Mouse (Mus musculus): ENCODE data around the gene Dusp23.
A peak's percentile ranks its signal among the peaks of the same experiment; 100 is the strongest.

The Dusp23 gene

DNA sequence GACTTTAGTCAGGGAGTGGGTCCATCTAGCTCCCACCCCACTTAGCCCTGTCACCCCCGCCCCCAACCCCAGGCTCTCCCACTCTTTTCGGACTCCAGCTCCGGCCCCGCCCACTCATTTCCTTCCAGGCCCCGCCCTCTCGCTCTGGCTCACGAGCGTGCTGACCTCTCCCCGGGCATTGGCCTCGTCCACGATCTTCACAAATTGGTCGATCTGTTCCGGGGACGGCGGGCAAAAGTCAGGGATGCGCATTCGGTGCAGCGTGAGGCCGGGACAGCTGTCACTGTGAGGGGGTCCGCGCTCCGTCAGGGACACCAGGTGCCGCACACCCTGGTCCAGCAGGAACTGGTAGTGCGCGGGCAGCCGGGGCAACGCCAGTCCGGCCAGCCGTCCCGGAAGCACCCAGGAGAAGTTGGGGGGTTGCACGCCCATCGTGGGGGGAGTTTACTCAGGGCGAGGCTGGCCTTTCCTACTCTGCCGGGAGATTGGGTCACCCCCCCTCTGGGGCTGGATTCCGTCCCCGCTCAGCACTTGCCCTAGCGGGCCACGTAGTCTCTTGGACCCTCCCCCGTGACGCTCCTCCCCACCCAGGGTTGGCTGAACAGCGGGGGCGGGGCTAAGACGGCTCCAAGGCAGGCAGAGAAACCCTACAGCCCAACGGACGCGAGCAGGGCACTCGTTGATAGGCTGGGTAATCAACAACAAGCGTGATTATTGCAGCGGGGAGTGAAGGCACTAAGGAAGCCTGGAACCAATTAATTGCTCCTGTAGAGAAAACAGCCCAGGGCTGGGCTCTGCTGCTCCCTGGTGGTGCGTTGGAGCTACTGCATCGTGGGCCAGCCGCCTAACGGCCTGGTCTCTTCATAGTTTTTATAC is at the start of gene Dusp23:
Dusp23 (minus strand) TSS at position 512 of the 876 bp plus-strand sequence.
- DNase-seq (ENCODE audit: low spot score in 2 of 2) = peak; percentile 88 to 94

DNA sequence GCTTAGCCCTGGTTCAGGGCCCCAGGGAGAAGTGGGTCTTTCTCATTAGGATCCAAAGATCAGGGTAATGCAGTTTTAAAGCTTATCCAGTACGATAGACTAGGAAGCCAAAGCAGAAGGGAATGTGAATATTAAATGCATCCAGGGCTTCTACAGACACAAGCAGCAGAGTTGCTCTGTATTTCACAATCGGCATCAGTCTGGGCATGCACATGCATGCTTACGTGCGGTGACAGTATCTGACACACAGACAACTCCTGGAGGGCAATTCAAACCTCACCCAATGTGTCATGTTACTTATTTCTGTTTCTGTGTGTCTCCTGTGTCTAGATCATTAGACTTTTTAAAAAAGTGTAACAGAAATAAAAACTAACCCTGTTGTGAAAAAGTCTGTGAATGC is 48.0 kb upstream of the Dusp23 start:
- DNase-seq (ENCODE audit: low spot score in 2 of 2) = no peak

DNA sequence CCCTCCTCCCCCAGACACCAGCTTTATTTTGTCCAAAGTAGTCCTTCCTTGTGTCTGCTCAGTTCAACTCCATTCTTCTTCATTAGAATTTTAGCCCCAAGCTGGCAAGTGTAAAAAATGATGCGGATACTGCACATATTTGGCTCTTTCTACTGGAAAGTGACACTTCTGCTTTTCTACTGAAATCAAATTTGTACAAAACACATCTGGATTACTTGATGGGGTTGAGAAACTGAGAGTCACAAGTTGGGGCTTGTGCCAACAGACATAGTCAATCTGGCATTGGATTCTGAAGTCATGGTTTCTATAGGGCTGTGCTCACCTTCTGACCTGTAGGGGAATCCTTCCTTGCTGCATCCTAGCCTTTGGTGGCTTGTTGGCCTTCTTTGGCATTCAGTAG is 38.0 kb upstream of the Dusp23 start:
- DNase-seq (ENCODE audit: low spot score in 2 of 2) = no peak

DNA sequence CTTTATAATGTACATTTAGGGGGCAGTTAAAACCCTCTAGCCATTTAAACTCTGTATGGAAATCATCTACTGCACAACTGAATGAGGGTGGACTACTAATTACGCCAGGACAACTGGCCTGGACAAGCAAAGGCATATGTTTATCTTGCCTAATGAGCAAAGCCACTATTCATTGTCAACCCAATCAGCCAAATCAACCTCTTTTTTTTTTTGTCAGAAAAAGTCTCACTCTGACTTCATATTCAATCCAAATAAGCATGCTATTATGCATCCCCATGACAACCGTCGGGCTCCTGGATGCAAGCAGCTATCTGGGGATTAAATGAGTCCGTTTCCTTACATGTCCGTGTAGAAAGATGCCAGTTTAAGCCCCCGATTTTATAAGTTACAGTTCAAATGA is 34.8 kb upstream of the Dusp23 start:
- no peak for DNase-seq (ENCODE audit: low spot score in 2 of 2)

DNA sequence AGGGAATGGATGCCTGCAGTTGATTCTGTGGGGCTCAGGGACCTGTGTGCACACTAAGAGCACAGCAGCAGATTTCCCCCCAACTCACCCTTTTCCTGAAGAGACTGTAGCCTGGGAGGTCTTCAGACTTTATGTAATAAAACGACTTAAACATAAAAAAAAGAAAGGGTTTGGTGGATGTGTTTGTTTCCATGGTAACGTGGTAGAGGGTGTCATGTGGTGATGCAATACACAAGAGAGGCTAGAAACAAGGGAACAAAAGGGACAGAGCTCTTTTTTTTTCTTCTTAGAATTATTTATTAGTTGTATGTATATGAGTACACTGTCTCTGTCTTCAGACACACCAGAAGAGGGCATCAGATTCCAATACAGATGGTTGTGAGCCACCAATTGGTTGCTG is 32.7 kb upstream of the Dusp23 start:
- no peak for DNase-seq (ENCODE audit: low spot score in 2 of 2)

DNA sequence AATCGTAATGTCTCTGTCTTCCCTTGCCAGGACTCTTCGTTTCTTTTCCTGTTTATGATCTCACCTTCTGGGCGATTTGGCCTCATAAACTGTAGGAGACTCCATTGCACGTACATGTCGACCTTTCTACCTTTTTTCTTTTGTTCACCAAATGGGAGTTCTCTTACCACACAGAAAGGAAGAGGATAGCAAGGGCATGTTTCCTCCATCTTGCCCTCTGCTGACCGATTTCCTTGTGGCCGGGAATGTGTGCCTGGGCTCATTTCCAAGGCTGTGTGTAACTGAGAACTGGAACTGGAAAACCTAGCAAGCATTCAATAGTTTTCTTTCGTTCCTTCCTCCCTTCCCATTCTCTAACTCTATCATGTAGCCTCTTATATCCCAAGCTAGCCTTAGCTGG is 26.9 kb upstream of the Dusp23 start:
- no peak for DNase-seq (ENCODE audit: low spot score in 2 of 2)

DNA sequence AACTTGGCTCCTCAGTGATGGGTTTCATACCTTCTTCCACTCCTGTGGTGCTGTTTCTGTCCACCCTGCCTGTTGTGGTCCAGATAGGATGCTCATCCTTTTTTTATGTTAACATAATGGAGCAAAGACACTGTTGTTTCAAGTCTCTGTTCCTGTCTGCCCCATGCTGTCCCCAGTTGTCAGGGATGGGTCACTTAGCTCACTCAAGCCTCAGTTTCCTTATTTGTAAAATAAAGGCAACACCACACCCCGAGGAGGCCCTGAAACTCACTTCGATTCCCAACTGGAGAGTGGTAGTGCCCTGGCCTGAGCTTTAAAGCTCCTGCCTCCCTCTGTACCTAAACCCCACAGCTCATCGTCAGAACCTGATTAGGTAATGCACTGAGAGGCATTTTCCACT is 24.5 kb upstream of the Dusp23 start:
- DNase-seq (ENCODE audit: low spot score in 2 of 2) = no peak

DNA sequence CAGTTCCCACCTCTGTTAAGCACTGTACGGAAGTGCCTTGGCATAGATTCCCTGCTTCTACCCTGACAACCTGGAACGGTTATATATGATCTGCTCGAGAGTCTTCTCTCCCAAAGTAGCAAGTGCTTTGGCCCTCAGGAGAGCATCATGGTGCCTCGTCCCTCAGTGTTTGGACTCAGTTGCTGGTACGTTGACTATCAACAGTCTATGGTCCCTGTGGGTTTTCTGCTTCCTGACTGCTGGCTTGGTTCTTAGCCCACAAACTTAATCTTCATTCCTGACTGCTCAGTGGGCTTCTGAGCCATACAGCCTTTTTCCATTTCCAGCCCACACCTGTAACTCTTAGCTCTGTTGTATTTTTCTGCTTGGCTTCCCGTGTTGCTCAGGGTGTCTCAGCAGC is 21.1 kb upstream of the Dusp23 start:
- no peak for DNase-seq (ENCODE audit: low spot score in 2 of 2)

DNA sequence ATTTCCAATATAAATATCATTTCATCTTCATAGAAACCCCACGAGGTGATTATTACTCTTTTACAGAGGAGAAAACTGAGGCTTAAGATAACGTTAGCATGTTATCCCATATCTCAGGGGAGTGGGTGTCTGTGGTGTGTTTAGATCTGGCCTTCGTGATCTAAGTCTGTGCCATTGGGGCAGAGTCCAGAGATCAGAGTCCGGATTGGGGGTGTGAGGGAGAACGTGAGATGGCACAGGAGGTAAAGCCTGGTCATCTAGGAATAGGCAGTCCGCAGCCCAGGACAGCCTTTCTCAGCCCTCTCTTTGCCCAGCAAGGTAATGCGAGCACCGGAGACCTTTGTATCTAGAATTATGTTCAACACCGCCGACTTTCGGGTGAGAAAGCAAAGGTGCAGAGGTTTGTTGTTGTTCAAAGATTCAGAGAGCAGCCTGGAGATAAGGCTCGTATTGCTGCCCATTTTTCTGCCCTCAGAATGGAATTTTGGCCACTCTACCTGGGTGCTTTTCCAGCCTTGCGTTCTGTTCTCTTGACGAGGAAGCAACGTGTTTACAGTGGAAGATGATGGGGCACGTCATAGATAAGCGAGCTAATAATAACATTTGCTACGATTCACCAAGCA is 19.4 kb upstream of the Dusp23 start:
- no peak for DNase-seq (ENCODE audit: low spot score in 2 of 2)

DNA sequence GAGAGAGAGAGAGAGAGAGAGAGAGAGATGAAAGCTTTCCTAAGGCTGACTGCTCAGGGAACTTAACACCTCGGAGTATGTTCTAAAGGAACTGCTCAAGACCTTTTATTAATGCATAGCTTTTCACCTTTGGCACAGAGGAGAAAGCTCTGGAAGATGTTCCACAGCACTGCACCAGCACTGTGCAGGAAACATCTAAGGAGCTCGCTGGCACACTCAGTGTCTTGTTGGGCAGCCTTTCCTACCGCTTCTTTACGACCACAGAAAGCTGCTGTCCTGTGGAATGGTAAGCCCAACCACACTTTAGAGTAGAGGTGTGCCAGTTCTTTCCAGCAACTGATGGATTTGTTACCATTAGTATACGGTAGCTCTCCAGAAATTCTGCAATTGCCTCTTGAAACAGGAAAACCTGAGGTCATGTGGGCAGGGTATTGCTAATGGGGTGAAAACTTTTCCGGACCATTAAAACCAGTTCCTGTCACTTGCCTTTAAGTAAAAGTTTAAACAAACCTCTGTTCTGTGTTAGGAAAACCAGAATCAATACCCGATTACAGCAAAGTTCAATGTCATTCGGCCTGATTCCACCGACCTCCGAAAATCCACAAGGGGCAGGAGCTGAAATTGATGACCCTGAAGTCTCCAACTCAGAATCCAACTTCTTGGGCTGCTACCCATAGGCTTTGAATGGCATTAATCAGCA is 18.7 kb upstream of the Dusp23 start:
- no peak for DNase-seq (ENCODE audit: low spot score in 2 of 2)

DNA sequence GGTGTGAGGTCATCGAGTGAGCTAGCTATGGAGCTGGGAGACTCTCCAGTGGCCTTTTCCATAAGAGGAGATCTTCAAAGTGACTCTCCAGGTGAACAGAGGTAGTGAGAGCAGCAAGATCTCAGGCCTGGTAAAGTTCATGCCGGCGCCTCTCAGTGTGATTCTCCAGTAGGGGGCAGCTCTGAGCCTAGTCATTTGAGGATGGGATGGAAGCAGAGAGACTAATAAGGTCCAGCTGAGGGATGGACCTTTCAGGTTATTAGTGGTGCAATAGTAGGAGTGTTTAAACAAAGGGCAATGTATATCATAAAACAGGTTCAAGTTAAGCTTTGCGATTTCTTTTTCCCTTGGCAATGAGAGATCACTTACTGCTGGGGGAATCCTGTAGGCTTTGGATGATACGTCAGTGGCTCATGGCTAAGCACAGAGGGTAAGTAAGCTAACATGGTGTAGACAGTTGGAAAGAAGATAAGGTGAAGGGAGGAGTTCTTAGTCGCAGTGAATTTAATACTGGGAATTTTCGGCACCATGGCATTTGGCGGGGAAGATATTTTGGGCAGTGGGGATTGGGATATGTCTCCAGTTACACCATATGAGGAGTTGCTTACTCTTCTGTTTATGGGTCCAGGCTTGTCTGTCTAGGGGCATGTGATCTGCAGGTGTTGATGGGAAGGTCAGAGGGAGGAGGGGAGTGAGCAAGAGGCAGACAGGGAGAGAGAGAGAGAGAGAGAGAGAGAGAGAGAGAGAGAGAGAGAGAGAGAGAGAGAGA is 17.9 kb upstream of the Dusp23 start:
- DNase-seq (ENCODE audit: low spot score in 2 of 2) = no peak

DNA sequence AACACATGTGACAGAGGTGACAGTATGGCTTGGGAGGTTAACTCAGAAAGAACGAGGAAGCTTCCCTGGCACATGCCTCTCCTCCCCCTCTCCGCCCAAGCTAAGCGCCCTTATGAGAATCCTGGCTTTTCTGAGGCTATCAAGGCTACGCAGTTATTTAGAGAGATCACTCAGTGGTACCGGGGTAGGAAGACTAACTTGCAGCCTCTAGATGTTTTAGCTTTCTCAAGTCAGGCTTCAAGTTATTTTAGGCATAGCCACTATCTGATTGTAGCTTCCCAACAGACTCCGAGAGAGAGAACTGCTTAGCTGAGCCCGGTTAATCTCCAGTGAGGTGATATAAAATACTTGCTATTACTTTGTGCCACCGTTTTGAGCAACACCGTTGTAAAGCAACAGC is 16.6 kb upstream of the Dusp23 start:
- DNase-seq (ENCODE audit: low spot score in 2 of 2) = no peak

DNA sequence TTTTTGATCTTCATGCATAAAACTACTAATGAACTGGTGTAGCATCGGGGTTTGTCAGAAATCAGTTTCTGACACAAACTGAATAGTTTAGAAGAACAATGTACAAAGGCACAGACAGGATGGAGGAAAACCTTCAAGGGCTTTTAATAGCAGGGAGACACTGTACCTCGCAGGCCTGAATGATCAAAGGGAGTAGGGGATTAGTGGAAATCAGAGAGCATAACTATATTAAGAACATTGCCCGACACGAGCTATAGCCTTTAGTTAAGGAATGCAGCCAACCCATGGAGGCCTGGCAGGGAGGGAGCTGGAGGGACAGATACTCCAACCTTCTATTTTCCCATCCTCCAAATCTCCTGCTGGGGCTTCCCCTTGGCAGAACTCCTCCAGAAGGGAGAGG is 14.5 kb upstream of the Dusp23 start:
- DNase-seq (ENCODE audit: low spot score in 2 of 2) = no peak

DNA sequence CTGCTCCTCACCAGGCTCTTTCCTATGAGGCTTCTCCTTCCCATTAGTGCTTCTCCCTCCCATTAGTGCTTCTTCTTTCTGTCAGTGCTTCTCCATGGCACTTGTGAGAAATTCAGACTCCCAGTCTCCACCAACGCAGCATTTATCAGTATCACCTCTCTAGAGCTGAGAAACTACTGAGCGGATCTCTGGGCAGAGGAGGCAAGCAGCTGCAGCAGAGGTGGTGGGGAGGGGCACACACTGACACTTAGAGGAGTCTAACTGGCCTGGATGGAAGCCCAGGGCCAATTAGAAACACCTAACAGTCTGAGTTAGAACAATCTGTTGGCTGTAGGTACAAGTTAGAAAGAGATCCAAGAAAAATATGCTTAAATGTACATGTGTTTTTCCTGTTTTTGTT is 6.0 kb upstream of the Dusp23 start:
- no peak for DNase-seq (ENCODE audit: low spot score in 2 of 2)

DNA sequence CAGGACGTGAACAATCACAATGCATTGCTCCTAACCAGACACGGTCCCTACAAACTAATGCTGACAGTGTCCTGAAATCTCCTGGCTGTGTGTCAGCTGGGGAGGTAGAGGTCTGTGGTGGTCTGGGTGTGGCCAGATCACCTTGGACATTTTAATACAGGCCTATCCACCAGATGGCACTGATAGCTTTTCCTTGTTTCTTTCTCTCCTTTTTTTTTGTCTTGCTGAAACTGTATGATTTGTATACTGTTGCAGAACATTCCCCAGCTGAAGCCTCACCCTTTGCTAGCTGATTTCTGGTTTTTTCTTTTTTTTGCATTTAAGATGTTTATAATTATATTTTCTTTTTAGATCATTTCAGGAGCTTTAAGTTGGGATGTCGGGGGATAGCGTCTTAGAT is 5.0 kb upstream of the Dusp23 start:
- no peak for DNase-seq (ENCODE audit: low spot score in 2 of 2)

DNA sequence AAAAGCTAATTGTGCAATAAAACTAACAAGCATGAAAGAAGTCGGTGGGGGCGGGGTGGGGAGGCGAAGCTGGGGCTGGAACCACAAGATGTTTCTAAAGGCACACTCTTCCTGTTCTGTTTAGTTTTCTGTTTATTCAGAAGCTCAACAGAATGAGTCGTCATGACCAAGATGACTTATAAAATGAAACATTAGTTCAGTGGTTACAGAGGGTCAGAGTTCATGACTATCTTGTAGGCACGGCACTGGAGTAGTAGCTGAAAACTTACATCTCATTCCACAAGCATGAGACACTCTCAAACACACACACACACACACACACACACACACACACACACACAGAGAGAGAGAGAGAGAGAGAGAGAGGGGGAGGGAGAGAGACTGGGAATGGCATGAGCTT is 3.5 kb upstream of the Dusp23 start:
- no peak for DNase-seq (ENCODE audit: low spot score in 2 of 2)

DNA sequence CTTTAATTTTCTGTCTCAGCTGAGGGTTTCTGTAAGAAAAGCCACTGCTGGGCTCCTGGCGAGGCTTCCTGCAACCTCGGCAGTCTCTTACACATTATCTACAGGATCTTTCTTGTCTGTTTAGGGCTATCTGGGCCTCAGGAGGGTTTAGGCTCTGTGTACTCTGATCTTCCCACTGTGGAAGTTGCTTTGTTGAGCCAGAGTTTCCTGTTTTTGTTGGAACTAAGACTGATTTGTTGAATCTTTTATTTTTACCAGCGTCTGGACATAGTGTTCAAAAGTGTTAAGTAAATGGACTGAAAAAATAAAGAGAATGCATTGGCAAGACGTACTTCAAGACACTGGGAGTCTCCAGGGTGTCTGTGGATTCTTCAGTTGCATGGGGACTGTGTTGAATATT is 2.5 kb upstream of the Dusp23 start:
- no peak for DNase-seq (ENCODE audit: low spot score in 2 of 2)

DNA sequence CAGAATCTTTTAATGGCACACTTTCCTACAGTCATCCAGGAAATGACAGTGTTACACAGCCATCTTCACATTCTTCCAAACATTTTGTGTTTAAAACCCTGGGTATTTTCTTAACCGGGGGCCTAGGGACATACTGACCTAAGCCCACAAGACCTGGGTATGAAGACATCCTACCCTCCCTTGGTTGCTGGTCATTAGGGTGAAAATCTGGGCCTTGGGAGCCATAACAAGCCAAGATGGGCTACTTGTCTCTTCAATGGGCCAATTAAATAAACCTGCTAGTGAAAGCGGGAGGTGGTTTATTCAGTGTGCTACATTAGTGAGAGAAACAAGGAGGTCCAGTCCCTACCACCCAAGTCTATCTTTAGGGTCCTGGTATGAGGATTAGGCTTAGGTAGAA is 1.4 kb upstream of the Dusp23 start:
- DNase-seq (ENCODE audit: low spot score in 2 of 2) = no peak

DNA sequence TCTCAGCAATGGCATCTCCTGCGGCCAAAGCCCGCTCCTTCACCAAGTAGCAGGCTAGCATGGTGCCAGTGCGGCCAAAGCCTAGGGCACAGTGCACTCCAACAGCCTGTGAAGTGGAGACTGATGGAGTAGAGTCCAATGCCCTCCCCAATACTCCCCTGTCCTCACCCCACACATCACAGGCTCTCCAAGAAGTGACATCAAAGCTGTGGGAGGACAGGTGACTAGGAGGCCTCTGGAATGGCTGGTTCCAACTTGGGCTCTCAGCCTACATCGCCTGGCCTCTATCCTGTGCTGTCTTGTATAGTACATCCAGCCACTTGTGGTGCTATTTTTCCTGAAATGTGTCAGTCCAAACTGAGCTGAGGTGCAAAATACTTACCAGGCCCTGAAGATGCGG is 1.0 kb downstream of the Dusp23 start:
- no peak for DNase-seq (ENCODE audit: low spot score in 2 of 2)

DNA sequence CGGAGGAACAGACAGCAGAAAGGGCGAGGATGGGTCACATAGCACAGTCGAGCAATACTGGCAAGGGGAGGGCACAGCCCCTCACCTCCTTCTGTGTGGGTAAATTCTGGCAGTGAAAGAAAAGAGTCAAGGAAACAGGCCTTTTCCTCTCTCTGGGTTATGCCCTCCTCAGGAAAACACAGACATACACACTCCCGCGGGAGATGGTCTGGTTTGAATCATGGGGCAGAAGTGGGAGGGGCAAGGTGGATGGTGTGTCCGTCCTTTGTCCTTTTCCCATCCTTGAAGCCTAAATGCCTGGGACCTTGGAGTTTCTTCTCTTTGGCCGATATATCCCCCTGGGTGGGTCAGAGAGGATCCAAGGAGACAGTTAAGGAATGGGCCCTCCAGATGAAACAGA is 2.9 kb downstream of the Dusp23 start:
- DNase-seq (ENCODE audit: low spot score in 2 of 2) = no peak

DNA sequence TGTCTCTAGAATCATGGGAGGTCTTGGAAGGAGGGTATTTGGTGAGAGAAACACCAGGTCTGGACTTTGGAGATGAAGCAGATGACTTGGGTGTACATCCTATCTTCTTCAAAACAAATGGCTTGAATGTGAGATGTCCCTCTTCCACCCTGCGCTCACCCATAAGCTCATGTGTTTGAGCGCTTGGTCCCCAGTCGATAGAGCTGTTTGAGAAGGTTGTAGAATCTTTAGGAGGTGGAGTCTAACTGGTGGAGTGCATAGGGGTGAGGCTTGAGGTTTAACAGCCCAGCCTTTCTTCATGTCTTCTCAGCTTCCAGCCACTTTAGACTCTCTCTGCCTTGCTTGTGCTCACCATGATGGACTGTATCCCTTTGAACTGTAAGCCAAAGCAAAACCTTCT is 6.5 kb downstream of the Dusp23 start:
- no peak for DNase-seq (ENCODE audit: low spot score in 2 of 2)

DNA sequence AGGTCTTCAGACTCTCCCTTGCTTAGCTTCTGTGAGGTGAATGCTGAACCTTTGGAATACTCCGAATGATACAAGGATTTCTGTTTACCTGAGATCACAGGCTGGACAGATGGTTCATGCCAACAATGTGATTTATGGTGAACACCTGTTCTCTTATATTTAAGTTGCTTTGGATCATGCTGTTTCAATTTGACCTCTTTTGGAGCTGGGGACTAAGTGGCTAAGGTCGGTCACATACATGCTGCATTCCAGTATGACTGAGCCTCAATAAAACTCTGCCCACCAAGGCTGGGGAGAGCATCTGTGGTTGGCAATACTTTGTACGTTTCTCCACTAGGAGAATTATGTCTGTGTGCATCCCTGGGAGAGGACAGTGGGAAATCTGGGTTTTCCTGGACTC is 8.7 kb downstream of the Dusp23 start:
- no peak for DNase-seq (ENCODE audit: low spot score in 2 of 2)
